ENCODE assay signal across 9 mouse cellular contexts in the genomic region with DNA sequence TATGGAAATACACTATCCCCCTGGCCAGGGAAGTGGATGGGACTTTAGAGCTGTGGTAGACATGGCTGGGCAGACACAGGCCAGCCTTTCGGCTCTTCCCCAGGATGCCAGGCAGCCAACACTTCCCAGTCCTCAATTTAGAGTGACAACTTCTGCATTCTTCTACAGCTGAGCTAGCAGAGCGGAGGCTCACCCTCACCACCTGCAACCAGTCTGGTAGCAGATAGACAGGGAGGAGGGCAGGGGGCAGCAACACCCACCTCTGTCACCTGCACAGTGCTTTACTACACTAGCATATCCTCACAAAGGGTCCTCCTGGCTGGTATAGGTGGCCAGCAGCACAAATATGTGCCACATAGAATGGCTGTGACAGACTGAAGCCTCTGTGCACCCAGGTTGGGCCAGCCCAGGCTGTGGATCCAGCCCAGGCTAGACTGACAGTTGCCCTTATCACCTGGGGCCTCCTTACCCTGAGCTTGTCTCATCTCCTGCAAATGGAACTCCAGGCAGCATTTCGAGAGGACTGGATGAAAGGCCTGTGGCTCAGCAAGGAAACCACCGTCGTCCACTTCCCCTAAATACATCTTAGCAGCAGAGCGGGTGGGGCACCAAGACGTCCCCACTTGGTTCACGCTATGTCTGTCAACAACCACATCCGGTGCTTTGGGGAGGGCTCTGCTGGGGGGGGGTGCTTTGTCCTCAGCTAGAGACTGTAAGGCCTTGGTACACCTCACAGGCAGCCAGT. TPM values are rescaled to one million over a fixed set of nuclear protein-coding genes. Genes with fewer than 3 reads are reported as not detected.
DNase-seq lines count a peak whose midpoint lies in the region; ATAC-seq and TF ChIP-seq lines count a peak whose summit lies in the region.
"Had no signal": no experiment of that assay in that cellular context is flagged by ENCODE, and none has a peak within 500 bp of the region (broad histone marks: within the 10 kb centered on the region; RNA-seq: fewer than 3 reads in every experiment).

No protein-coding gene starts in this region.

- no peak for TF ChIP-seq CTCF in hindbrain, postnatal 0 days (IDR thresholded peaks at IDR 0.05; ENCODE audit: low read depth)

- no peak for ATAC-seq in hindbrain, postnatal 0 days
- ATAC-seq in stomach, embryonic 16.5 days (ENCODE audit: insufficient read depth, low FRiP score): peak; percentile 19; the same call in 1 of the 2 replicates

- no peak overlapping the region for H3K9ac ChIP-seq in hindbrain, postnatal 0 days (replicated peaks; ENCODE audit: low read length)
- H3K9ac ChIP-seq in stomach, embryonic 16.5 days (ENCODE audit: low read length): no peak overlapping the region

- no peak overlapping the region for H3K4me3 ChIP-seq in hindbrain, embryonic 10.5 days
- H3K4me3 ChIP-seq in hindbrain, postnatal 0 days (ENCODE audit: low read length): no peak overlapping the region
- H3K4me3 ChIP-seq in brown adipose tissue, adult 24 weeks (ENCODE audit: insufficient read depth, low read depth, low read length): 0 out of 2 replicates have a peak overlapping the region, but pooled peaks have one; percentile 5
- no peak overlapping the region for H3K4me3 ChIP-seq in stomach, embryonic 16.5 days (replicated peaks; ENCODE audit: low read length)
- H3K4me3 ChIP-seq: erythroblast, embryonic 14.5 days had no signal

- H3K9me3 ChIP-seq in hindbrain, embryonic 10.5 days: no peaks in the 10 kb centered on the region
- no peaks in the 10 kb centered on the region for H3K9me3 ChIP-seq in hindbrain, postnatal 0 days (ENCODE audit: low read length)
- no peaks in the 10 kb centered on the region for H3K9me3 ChIP-seq in stomach, embryonic 16.5 days (replicated peaks; ENCODE audit: control insufficient read depth, low read length)

- WGBS in hindbrain, embryonic 10.5 days: 73% methylated on average over 9 of the region's 9 CpGs
- WGBS in hindbrain, postnatal 0 days: 77% methylated on average over 9 of the region's 9 CpGs
- 68% methylated on average over 9 of the region's 9 CpGs for WGBS in stomach, embryonic 16.5 days

- H3K36me3 ChIP-seq in hindbrain, embryonic 10.5 days: no peaks in the 10 kb centered on the region
- H3K36me3 ChIP-seq in hindbrain, postnatal 0 days (ENCODE audit: insufficient read depth, low read length): no peaks in the 10 kb centered on the region
- H3K36me3 ChIP-seq in stomach, embryonic 16.5 days (ENCODE audit: control insufficient read depth, insufficient read depth, low read length): no peaks in the 10 kb centered on the region

- no peak for DNase-seq in hindbrain, embryonic 10.5 days (ENCODE audit: low spot score)
- DNase-seq in hindbrain, postnatal 0 days (ENCODE audit: low spot score): no peak
- DNase-seq in lung, postnatal 14 days: peak; percentile 46
- DNase-seq in frontal cortex, adult 2 months (ENCODE audit: extremely low spot score in 1 of 2, low spot score in 1 of 2): no peak
- no peak for DNase-seq in kidney, postnatal 14 days
- no peak for DNase-seq in gastrocnemius, postnatal 10 days

- H3K4me2 ChIP-seq in hindbrain, postnatal 0 days (ENCODE audit: low read depth, low read length): no peak overlapping the region
- H3K4me2 ChIP-seq in stomach, embryonic 16.5 days (ENCODE audit: low read depth, low read length): no peak overlapping the region

- peaks cover 20% of the 10 kb centered on the region for H3K4me1 ChIP-seq in hindbrain, embryonic 10.5 days (replicated peaks)
- no peaks in the 10 kb centered on the region for H3K4me1 ChIP-seq in hindbrain, postnatal 0 days (ENCODE audit: insufficient read depth, low read length)
- no peaks in the 10 kb centered on the region for H3K4me1 ChIP-seq in brown adipose tissue, adult 24 weeks (ENCODE audit: control insufficient read depth, insufficient read depth, insufficient read length, low read length)
- no peaks in the 10 kb centered on the region for H3K4me1 ChIP-seq in stomach, embryonic 16.5 days (ENCODE audit: control insufficient read depth, insufficient read depth, low read length)

- peaks cover 35% of the 10 kb centered on the region for H3K27me3 ChIP-seq in hindbrain, embryonic 10.5 days (ENCODE audit: insufficient read depth, poor library complexity, severe bottlenecking)
- H3K27me3 ChIP-seq in hindbrain, postnatal 0 days (ENCODE audit: insufficient read depth, low read length): peaks cover 7% of the 10 kb centered on the region; the same call in 1 of the 2 replicates
- H3K27me3 ChIP-seq in stomach, embryonic 16.5 days (ENCODE audit: control insufficient read depth, insufficient read depth, low read length): peaks cover 10% of the 10 kb centered on the region

- peak overlapping the region; percentile 53; the same call in 1 of the 2 replicates for H3K27ac ChIP-seq in hindbrain, embryonic 10.5 days
- no peak overlapping the region for H3K27ac ChIP-seq in hindbrain, postnatal 0 days
- peak overlapping the region; percentile 80 for H3K27ac ChIP-seq in brown adipose tissue, adult 24 weeks (replicated peaks; ENCODE audit: low read depth, low read length)
- no peak overlapping the region for H3K27ac ChIP-seq in stomach, embryonic 16.5 days (ENCODE audit: low read length)

RNA-seq across cellular contexts. Expression of gene Susd3, which starts 6.0 kb away (rescaled TPM):
- 1.4 and 1.6 TPM in 2 replicates for polyA plus RNA-seq in hindbrain, embryonic 10.5 days (2016; fragmentation: Nextera tagmentation; extraction: Ambion mirVana)
- 2.0 TPM in 1 of 2 replicates, not detected in the other for total RNA-seq in hindbrain, postnatal 0 days (2014; rRNA removed)
- 0.93 and 1.2 TPM in 2 replicates for polyA plus RNA-seq in hindbrain, postnatal 0 days (2015; fragmentation: Nextera tagmentation; extraction: Ambion mirVana)
- polyA plus RNA-seq in brown adipose tissue, adult 24 weeks (2012; ENCODE audit: insufficient read depth, insufficient read length, missing spikeins): 1.3 TPM in 1 of 2 replicates, not detected in the other
- polyA plus RNA-seq in stomach, embryonic 16.5 days (2015; fragmentation: Nextera tagmentation; extraction: Ambion mirVana): 0.95 and 1.2 TPM in 2 replicates
- polyA plus RNA-seq in frontal cortex, adult 2 months (2012; rRNA removed): 2.4 and 3.2 TPM in 2 replicates
- total RNA-seq in gastrocnemius, postnatal 10 days (2021): 1 to 10 TPM in 1 of 2 experiments, under 1 TPM in 1; 0.47 to 1.0 TPM

RNA-seq across cellular contexts. Expression of gene Card19, which starts 26.7 kb away (rescaled TPM):
- 25.8 and 27.4 TPM in 2 replicates for polyA plus RNA-seq in hindbrain, embryonic 10.5 days (2016; fragmentation: Nextera tagmentation; extraction: Ambion mirVana)
- 18.4 and 34.8 TPM in 2 replicates for total RNA-seq in hindbrain, postnatal 0 days (2014; rRNA removed)
- polyA plus RNA-seq in hindbrain, postnatal 0 days (2015; fragmentation: Nextera tagmentation; extraction: Ambion mirVana): 49.6 and 50.8 TPM in 2 replicates
- polyA plus RNA-seq in brown adipose tissue, adult 24 weeks (2012; ENCODE audit: insufficient read depth, insufficient read length, missing spikeins): 68.4 and 68.7 TPM in 2 replicates
- 55.7 and 56.4 TPM in 2 replicates for polyA plus RNA-seq in stomach, embryonic 16.5 days (2015; fragmentation: Nextera tagmentation; extraction: Ambion mirVana)
- polyA plus RNA-seq in frontal cortex, adult 2 months (2012; rRNA removed): 30.4 and 33.8 TPM in 2 replicates
- 10 to 100 TPM; 49.9 to 62.0 TPM for total RNA-seq in gastrocnemius, postnatal 10 days (2021)

RNA-seq across cellular contexts. Expression of gene Ninj1, which starts 55.2 kb away (rescaled TPM):
- polyA plus RNA-seq in hindbrain, embryonic 10.5 days (2016; fragmentation: Nextera tagmentation; extraction: Ambion mirVana): 26.3 and 28.3 TPM in 2 replicates
- 44.1 and 54.4 TPM in 2 replicates for total RNA-seq in hindbrain, postnatal 0 days (2014; rRNA removed)
- polyA plus RNA-seq in hindbrain, postnatal 0 days (2015; fragmentation: Nextera tagmentation; extraction: Ambion mirVana): 50.0 and 50.7 TPM in 2 replicates
- polyA plus RNA-seq in brown adipose tissue, adult 24 weeks (2012; ENCODE audit: insufficient read depth, insufficient read length, missing spikeins): 57.7 and 90.3 TPM in 2 replicates
- 57.8 and 61.0 TPM in 2 replicates for polyA plus RNA-seq in stomach, embryonic 16.5 days (2015; fragmentation: Nextera tagmentation; extraction: Ambion mirVana)
- polyA plus RNA-seq in frontal cortex, adult 2 months (2012; rRNA removed): 56.2 and 61.8 TPM in 2 replicates
- total RNA-seq in gastrocnemius, postnatal 10 days (2021): 10 to 100 TPM; 15.0 to 16.2 TPM

Comparison
In these comparisons a context has a peak if more than half of its experiments do, and no peak if none do; other contexts are left out.
1. H3K27ac ChIP-seq: peak in hindbrain, embryonic 10.5 days (single experiment) and brown adipose tissue, adult 24 weeks (single experiment); none in hindbrain, postnatal 0 days (single experiment) and stomach, embryonic 16.5 days (single experiment).